Mouse (Mus musculus): ENCODE measurements around the gene Olfr699.
"Not testable (repeated sequence)": the region's sequence is repeated elsewhere in the genome, so short reads cannot be mapped to it uniquely, and the experiment has no call there.

The Olfr699 gene

GRCm38 (mm10) chr7:106793098-106793497 lies at the start of gene Olfr699:
TSS of gene Olfr699 (minus strand) at chr7:106793198.
- no peak for DNase-seq (ENCODE audit: low spot score in 2 of 2)

- DNase-seq (ENCODE audit: low spot score in 2 of 2) = no peak
These were observed 40.8 kb upstream of the Olfr699 start, which contains the start of gene Olfr702 for GRCm38 (mm10) chr7:106833793-106834192. TSS of gene Olfr702 (minus strand) at chr7:106833893.

GRCm38 (mm10) chr7:106818414-106818813 lies 25.4 kb upstream of the Olfr699 start:
- no peak for DNase-seq (ENCODE audit: low spot score in 2 of 2)

GRCm38 (mm10) chr7:106815775-106816174 lies 22.8 kb upstream of the Olfr699 start:
- DNase-seq (ENCODE audit: low spot score in 2 of 2) = no peak

- DNase-seq (ENCODE audit: low spot score in 2 of 2) = no peak
These were observed 20.8 kb upstream of the Olfr699 start, which contains the start of gene Olfr701 for GRCm38 (mm10) chr7:106813829-106814228. TSS of gene Olfr701 (plus strand) at chr7:106814129.

- DNase-seq (ENCODE audit: low spot score in 2 of 2) = no peak
These were observed 15.7 kb upstream of the Olfr699 start, which contains the start of gene Olfr700 for GRCm38 (mm10) chr7:106808734-106809133. TSS of gene Olfr700 (minus strand) at chr7:106808834.

GRCm38 (mm10) chr7:106788330-106788729 lies 4.7 kb downstream of the Olfr699 start:
- no peak for DNase-seq (ENCODE audit: low spot score in 2 of 2)

- DNase-seq (ENCODE audit: low spot score in 2 of 2) = not testable (repeated sequence)
These were observed 32.0 kb downstream of the Olfr699 start for GRCm38 (mm10) chr7:106761008-106761407.

GRCm38 (mm10) chr7:106758800-106759199 lies 34.2 kb downstream of the Olfr699 start:
- no peak for DNase-seq (ENCODE audit: low spot score in 2 of 2)

- no peak for DNase-seq (ENCODE audit: low spot score in 2 of 2)
These were observed 37.7 kb downstream of the Olfr699 start, which contains the start of gene Olfr698 for GRCm38 (mm10) chr7:106755297-106755696. TSS of gene Olfr698 (minus strand) at chr7:106755397.

- no peak for DNase-seq (ENCODE audit: low spot score in 2 of 2)
These were observed 47.2 kb downstream of the Olfr699 start for GRCm38 (mm10) chr7:106745811-106746210.

GRCm38 (mm10) chr7:106742343-106742742 lies 50.7 kb downstream of the Olfr699 start, which contains the start of gene Olfr697:
TSS of gene Olfr697 (minus strand) at chr7:106742443.
- no peak for DNase-seq (ENCODE audit: low spot score in 2 of 2)

Data from spleen, postnatal 14 days (tissue).